Mouse (Mus musculus) intestine, embryonic 15.5 days (tissue): Measurements from ENCODE around the gene Hpf1. TPM values are rescaled to one million over a fixed set of nuclear protein-coding genes. Genes with fewer than 3 reads are reported as not detected.

Source experiments
- ATAC-seq: fragments of 200-750 bp; cut with Nextera tagmentation; 2 replicates; pipeline ENCODE4 v1.8.0; 2017; ENCODE audit warnings: moderate TSS enrichment, moderate library complexity
- H3K27ac ChIP-seq: fragments of 300-500 bp; sonication (generic); 2 replicates; pipeline ENCODE4 v1.5.1; 2015; ENCODE audit warnings: mild to moderate bottlenecking, inconsistent platforms
- H3K27me3 ChIP-seq: fragments of 300-500 bp; sonication (generic); replicated peaks from 2 replicates; pipeline ENCODE4 v1.6.1; 2015; ENCODE audit warnings: inconsistent platforms
- H3K36me3 ChIP-seq: fragments of 300-500 bp; sonication (generic); 2 replicates; pipeline ENCODE4 v1.6.1; 2015; ENCODE audit warnings: inconsistent platforms
- H3K4me1 ChIP-seq: fragments of 300-500 bp; sonication (generic); replicated peaks from 2 replicates; pipeline ENCODE4 v1.6.1; 2015; ENCODE audit warnings: inconsistent platforms
- H3K4me2 ChIP-seq: fragments of 300-500 bp; sonication (generic); replicated peaks from 2 replicates; pipeline ENCODE4 v1.6.1; 2015; ENCODE audit warnings: mild to moderate bottlenecking, inconsistent platforms
- H3K4me3 ChIP-seq: fragments of 300-500 bp; sonication (generic); replicated peaks from 2 replicates; pipeline ENCODE4 v1.5.1; 2015; ENCODE audit warnings: inconsistent platforms
- H3K9ac ChIP-seq: fragments of 300-500 bp; sonication (generic); 2 replicates; pipeline ENCODE4 v1.6.1; 2015; ENCODE audit warnings: inconsistent platforms
- H3K9me3 ChIP-seq: fragments of 300-500 bp; sonication (generic); 2 replicates; pipeline ENCODE4 v1.6.1; 2016; ENCODE audit warnings: inconsistent platforms
- WGBS: fragments of 180-500 bp; shearing (Covaris S2); methylation state at CpG from one replicate; pipeline ENCODE4 v1.1.7; 2015; 5-methylcytosine and 5-hydroxymethylcytosine counted together
- polyA plus RNA-seq: library from polyadenylated mRNA; unstranded; fragments of >200 nt; fragmentation: Nextera tagmentation; extraction: Ambion mirVana; gene quantifications from 2 replicates; pipeline ENCODE4 v1.2.1, GENCODE M21; 2015

Gene Hpf1
- 86.8 and 100 TPM in 2 replicates for polyA plus RNA-seq

DNA sequence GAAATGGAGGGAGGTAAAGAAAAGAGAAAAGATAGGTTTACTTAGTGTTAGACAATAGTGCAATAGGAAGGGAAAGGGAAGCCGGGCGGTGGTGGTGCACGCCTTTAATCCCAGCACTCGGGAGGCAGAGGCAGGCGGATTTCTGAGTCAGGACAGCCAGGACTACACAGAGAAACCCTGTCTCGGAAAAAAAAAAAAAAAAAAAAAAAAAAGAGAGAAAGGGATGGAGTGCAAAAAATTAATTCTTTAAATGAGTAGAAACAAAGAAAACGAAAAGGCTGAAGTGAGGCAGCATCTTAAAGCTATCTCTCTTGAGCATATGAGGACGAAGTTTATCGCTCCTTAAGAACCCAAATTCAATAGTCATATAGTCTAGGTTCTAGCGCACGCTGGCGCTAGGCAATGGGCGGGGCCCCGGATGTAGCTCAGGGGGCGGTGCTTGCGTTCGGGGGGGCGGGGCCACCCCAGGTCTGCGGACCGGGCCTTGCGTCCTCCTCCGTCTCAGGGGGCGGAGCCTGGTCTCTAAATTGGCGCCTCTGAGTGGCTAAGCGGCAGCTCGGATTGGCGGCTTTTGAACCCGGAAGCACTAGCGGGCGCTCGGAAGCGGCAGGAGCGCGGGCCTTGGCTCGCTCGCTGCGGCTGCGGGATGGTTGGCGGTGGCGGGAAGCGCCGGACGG, at the start of gene Hpf1:
TSS of gene Hpf1 (plus strand) at position 576 of the 677 bp plus-strand sequence.
- peak within 1 kb of the TSS; percentile 83 for H3K9ac ChIP-seq
- 5% methylated on average over 43 of the region's 43 CpGs for WGBS
- peaks cover 9% of the 10 kb centered on the region; the same call in 1 of the 2 replicates for H3K4me1 ChIP-seq
- peak within 1 kb of the TSS; percentile 87 for H3K4me3 ChIP-seq
- H3K27ac ChIP-seq = peak within 1 kb of the TSS; percentile 54; the same call in 1 of the 2 replicates
- H3K36me3 ChIP-seq = no peaks in the 10 kb centered on the region
- no peaks in the 10 kb centered on the region for H3K27me3 ChIP-seq
- ATAC-seq = peak; percentile 100
- H3K9me3 ChIP-seq = no peaks in the 10 kb centered on the region
- H3K4me2 ChIP-seq = peak within 1 kb of the TSS; percentile 62

DNA sequence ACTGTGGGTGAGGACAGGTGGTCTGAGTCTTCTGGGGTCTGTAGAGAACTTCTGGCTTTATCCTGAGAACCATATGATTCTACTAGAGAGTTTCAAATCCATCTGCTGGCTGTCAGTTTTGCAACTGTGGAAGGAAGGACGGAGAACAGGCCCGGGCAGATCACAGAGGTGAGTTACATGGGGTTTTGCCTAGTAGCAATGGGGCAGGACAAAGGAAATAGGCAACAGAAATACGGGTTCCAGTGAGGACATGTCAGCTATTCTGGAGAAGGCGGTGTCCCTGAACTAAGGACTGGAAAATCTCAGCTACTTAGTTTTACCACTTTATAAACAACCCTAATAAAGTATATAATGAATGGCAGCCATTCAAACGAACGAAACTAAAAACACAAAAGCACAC, 47.8 kb upstream of the Hpf1 start:
- no peak for ATAC-seq
- Histone ChIP-seq H3K4me2 (no peak overlapping the region), H3K27ac (no peak overlapping the region), H3K27me3 (no peaks in the 10 kb centered on the region), H3K9ac (no peak overlapping the region), H3K4me3 (no peak overlapping the region), H3K36me3 (no peaks in the 10 kb centered on the region), H3K9me3 (no peaks in the 10 kb centered on the region), H3K4me1 (no peaks in the 10 kb centered on the region)
- 67% methylated on average over 6 of the region's 6 CpGs for WGBS

DNA sequence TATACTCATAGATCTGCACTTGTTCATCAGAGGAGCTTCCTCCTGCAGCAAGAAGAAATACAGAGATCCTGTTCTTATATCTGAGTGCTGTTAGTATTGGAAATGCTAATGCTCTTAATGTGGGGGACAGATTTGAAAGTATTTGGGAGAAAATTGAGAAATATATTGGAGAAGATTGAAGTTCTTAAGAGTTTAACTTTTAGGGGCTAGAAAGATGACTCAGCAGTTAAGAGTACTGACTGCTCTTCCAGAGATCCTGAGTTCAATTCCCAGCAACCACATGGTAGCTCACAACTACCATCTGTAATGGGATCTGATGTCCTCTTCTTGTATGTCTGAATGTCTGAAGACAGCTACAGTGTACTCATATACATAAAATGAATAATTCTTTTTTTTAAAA, 32.7 kb upstream of the Hpf1 start:
- no peak for ATAC-seq
- no peak overlapping the region for H3K9ac ChIP-seq
- H3K36me3 ChIP-seq = no peaks in the 10 kb centered on the region
- no peaks in the 10 kb centered on the region for H3K27me3 ChIP-seq
- H3K4me1 ChIP-seq = no peaks in the 10 kb centered on the region
- H3K4me2 ChIP-seq = no peak overlapping the region
- no peak overlapping the region for H3K27ac ChIP-seq
- no peak overlapping the region for H3K4me3 ChIP-seq
- H3K9me3 ChIP-seq = no peaks in the 10 kb centered on the region

DNA sequence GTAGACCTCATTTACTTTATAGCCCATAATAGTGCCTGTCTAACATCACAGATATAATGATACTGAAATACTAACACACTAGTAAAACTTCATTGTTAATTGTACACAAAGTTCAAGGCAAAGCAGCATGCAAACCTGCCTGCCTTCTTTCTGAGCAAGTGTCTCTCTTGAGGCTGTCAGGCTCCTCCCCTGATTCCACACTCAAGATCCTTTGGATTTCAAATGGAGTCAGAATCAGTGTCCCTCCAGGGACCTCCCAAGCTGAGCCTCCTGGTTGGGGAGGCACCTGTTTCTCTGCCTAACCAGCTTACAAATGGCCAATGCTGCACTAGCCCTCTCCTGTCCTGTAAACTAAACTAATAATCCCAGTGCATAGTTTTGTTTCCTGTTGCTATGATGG, 32.1 kb upstream of the Hpf1 start:
- no peak overlapping the region for H3K4me3 ChIP-seq
- H3K27me3 ChIP-seq = no peaks in the 10 kb centered on the region
- H3K36me3 ChIP-seq = no peaks in the 10 kb centered on the region
- no peak overlapping the region for H3K27ac ChIP-seq
- no peaks in the 10 kb centered on the region for H3K9me3 ChIP-seq
- no peak for ATAC-seq
- H3K4me1 ChIP-seq = no peaks in the 10 kb centered on the region
- no peak overlapping the region for H3K9ac ChIP-seq
- H3K4me2 ChIP-seq = no peak overlapping the region

DNA sequence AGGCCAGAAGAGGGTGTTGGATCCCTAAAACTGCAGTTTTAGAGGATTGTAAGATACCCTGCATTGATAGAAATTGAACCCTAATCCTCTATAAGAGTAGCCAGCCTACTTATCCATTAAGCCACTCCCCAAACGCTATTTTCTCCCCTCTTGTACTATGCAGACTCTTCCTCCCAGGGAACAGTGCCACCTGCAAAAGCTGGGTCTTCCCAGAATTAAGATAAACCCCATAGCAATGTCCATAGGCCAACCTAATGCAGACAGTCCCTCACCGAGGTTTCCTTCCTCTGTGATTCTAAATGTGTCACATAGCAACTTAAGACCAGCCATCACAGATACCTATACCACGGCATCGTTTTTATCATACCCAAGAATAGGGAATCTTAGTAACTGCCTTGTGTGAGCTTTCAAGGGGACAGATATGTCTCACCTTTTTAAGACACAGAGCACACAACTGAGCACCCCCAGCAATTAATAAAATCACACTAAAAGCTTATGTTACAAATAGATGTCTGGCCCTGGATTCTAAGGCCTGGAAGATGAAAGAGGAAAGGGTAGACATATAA, 31.2 kb upstream of the Hpf1 start:
- no peak overlapping the region for H3K4me3 ChIP-seq
- H3K4me2 ChIP-seq = no peak overlapping the region
- no peaks in the 10 kb centered on the region for H3K9me3 ChIP-seq
- 67% methylated on average over 4 of the region's 4 CpGs for WGBS
- H3K36me3 ChIP-seq = no peaks in the 10 kb centered on the region
- no peak for ATAC-seq
- no peaks in the 10 kb centered on the region for H3K4me1 ChIP-seq
- no peak overlapping the region for H3K27ac ChIP-seq
- no peak overlapping the region for H3K9ac ChIP-seq
- no peaks in the 10 kb centered on the region for H3K27me3 ChIP-seq

DNA sequence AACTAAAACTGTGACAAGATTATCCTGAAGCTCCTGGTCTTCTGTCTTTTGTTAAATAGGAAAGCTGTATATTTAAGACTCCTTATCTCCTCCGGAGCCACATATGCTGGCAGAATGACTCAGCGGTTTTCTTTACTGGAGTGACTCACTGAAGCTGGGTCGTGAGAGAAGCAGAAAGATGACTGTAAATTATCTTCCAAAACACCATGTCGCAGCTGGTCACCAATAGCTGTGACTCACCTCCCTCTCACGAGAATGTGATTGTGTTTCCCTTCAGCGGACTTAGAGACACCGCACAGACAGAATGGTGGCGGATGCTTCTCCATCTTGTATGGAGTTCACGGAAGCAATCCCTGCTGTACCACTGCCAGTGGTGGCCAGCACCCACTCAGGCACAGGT, 30.6 kb upstream of the Hpf1 start:
- WGBS = 64% methylated on average over 9 of the region's 9 CpGs
- ATAC-seq = peak; percentile 70; the same call in 1 of the 2 replicates
- H3K9ac ChIP-seq = no peak overlapping the region

DNA sequence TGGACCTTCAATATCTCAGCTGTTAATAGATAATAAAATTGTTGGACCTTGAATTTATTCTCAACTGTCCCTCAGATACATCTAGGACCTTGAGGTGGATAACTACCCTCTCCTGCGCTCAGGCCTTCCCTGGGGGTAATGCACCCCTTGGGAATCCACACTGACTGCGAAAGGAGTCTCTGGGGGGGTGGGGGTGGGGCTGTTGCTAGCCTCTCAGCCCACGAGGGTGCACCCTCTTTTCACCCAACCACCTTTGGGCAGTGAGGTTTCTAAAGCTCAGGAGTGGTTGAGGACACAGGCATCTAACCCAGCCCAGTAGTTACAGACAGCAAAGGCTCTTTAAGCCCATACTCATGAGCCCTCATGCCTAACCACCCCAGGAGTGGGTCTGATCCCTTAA, 29.5 kb upstream of the Hpf1 start:
- Histone ChIP-seq H3K27ac (no peak overlapping the region), H3K9ac (no peak overlapping the region), H3K4me3 (no peak overlapping the region), H3K9me3 (no peaks in the 10 kb centered on the region), H3K4me1 (no peaks in the 10 kb centered on the region), H3K36me3 (no peaks in the 10 kb centered on the region), H3K27me3 (no peaks in the 10 kb centered on the region), H3K4me2 (no peak overlapping the region)
- WGBS = 72% methylated on average over 3 of the region's 3 CpGs
- no peak for ATAC-seq

More for the DNA sequence above, 30.6 kb upstream of the Hpf1 start:
- no peaks in the 10 kb centered on the region for H3K4me1 ChIP-seq
- H3K9me3 ChIP-seq = no peaks in the 10 kb centered on the region
- no peak overlapping the region for H3K4me3 ChIP-seq
- H3K36me3 ChIP-seq = no peaks in the 10 kb centered on the region
- no peak overlapping the region for H3K27ac ChIP-seq
- H3K27me3 ChIP-seq = no peaks in the 10 kb centered on the region
- no peak overlapping the region for H3K4me2 ChIP-seq

DNA sequence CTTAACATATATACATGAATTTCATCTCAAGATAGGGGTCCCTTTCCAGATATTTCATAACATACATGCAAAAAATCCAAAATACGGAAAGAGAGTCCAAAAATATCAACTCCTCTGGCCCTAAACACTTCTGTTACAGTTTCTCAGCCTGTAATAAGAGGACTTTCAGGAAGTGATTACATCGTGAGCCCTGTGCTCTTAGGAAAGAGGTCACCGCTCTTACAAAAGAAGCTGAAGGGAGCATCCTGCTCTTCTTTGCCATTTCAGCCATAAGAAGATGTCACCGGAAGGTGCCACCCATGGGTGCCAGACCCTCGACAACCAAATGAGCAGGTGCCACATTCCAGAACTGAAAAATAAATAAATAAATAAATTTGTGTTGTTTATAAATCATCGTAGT, 28.4 kb upstream of the Hpf1 start:
- no peak overlapping the region for H3K4me2 ChIP-seq
- no peaks in the 10 kb centered on the region for H3K9me3 ChIP-seq
- H3K27me3 ChIP-seq = no peaks in the 10 kb centered on the region
- no peak overlapping the region for H3K9ac ChIP-seq
- no peak for ATAC-seq
- H3K27ac ChIP-seq = no peak overlapping the region
- H3K36me3 ChIP-seq = no peaks in the 10 kb centered on the region
- WGBS = 86% methylated on average over 6 of the region's 6 CpGs
- no peak overlapping the region for H3K4me3 ChIP-seq
- H3K4me1 ChIP-seq = no peaks in the 10 kb centered on the region

DNA sequence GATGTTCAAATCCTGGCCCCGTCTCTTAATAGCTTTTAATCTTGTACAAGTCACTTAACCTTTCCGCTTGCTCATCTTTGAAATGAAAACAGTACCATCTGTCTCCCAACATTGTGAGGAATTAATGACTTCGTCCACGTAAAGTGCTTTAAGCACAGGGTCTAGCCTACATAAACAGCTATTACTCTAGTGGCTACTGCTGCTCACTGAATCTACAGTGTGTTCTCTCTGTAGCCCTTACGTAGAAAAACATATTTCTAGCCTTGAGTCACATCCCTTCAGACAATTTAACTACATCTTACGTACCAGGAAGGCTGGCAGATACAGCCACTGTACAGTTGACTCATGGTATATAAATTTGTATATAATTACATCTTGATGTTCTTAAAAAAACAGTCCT, 25.3 kb upstream of the Hpf1 start:
- Histone ChIP-seq H3K4me1 (no peaks in the 10 kb centered on the region), H3K36me3 (no peaks in the 10 kb centered on the region), H3K27ac (no peak overlapping the region), H3K9ac (no peak overlapping the region), H3K4me3 (no peak overlapping the region), H3K27me3 (no peaks in the 10 kb centered on the region), H3K4me2 (no peak overlapping the region), H3K9me3 (no peaks in the 10 kb centered on the region)
- 65% methylated on average over 6 of the region's 6 CpGs for WGBS
- ATAC-seq = no peak

DNA sequence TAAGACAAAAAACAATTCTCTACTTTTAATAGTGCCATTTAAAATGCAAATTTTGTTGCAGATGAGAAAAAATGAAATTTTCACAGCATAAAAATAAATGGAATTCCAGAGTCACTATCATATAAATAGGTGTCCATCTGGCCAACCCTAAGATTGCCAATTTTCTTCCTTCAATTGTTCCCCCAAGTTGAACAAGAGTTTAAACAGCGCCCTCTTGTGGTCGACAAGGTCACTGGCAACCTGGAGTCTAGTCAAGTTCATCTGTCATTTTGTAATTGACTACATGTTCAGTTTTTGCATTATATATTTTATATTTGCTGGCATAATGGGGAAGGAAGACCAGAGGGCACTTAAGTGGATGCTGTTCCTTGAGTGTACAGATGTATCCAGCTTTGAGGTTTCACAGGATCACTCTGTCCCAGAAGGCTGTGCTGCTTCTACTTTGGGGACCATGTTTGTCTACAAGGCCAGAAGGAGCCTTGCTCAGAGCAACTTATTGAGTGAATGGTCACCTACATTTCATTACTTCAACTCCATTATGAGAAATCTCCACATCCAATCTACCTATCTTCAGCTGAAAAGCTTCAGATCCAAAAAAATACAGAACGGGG, 24.6 kb upstream of the Hpf1 start:
- Histone ChIP-seq H3K9me3 (no peaks in the 10 kb centered on the region), H3K4me2 (no peak overlapping the region), H3K27me3 (no peaks in the 10 kb centered on the region), H3K4me1 (no peaks in the 10 kb centered on the region), H3K36me3 (no peaks in the 10 kb centered on the region), H3K27ac (no peak overlapping the region), H3K9ac (no peak overlapping the region), H3K4me3 (no peak overlapping the region)
- WGBS = 34% methylated on average over 3 of the region's 3 CpGs
- ATAC-seq = no peak

DNA sequence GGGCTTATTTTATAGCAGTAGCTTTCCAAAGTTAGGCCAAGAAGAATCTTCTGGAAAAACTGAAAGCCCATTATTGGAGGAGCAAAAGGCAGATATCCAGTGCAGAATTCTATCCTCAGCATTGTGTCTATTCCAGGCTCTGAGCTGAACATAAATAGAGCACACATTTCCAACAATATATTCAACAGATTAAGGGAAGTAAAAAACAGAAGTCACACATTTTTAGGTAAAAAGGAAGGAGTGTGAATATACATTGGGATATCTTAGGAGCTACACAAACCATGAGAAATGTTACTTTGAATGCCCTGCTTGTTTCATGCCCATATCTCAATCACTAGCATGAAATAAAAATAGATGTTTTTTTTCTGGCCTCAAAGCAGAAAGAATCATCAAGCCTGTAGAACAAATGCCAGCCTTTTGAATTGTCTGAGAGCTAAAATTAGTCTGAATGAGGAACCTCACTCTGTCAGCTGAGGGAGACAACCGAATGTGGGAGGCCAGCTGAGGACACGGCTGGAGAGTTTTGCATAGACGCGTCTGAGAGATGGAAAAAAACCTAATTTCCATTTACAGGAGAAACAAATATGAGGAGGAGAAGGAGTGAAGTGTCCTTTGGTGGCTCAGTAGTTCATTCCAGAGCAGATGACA, 22.6 kb upstream of the Hpf1 start:
- ATAC-seq = no peak
- 87% methylated on average over 4 of the region's 4 CpGs for WGBS
- no peaks in the 10 kb centered on the region for H3K4me1 ChIP-seq
- H3K27me3 ChIP-seq = no peaks in the 10 kb centered on the region
- H3K4me2 ChIP-seq = no peak overlapping the region
- H3K9me3 ChIP-seq = no peaks in the 10 kb centered on the region
- H3K9ac ChIP-seq = no peak overlapping the region
- H3K36me3 ChIP-seq = no peaks in the 10 kb centered on the region
- no peak overlapping the region for H3K4me3 ChIP-seq
- H3K27ac ChIP-seq = no peak overlapping the region

DNA sequence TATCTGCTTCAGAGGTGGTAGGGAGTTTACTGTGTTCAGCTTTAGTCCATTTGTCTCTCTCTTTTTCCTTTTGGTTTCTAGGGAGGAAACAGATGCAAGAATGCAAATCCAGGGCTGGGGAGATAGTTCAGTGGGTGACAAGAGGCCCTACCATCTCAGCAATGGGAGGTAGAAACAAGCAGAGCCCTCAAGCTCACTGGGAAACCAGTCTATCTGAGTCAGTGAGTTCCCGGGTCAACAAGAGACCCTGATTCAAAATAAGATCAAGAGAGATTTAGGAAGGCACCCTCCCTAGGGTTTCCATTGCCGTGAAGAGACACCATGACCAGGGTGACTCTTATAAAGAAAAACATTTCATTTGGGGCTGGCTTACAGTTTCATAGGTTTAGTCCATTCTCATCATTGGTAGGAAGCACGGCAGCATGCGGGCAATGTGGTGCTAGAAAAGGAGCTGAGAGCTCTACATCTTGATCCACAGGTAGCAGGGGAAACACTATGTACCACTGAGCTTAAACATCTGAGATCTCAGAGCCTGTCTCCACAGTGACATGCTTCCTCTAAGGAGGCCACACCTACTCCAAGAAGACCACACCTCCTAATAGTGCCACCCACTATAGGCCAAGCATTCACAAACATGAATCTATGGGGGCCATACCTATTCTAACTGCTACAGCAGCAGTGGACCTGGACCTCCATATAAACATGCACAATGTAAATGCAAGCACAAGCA, 21.8 kb upstream of the Hpf1 start:
- H3K36me3 ChIP-seq = no peaks in the 10 kb centered on the region
- WGBS = 85% methylated on average over 4 of the region's 4 CpGs
- ATAC-seq = no peak
- no peak overlapping the region for H3K4me2 ChIP-seq
- H3K4me3 ChIP-seq = no peak overlapping the region
- H3K9me3 ChIP-seq = no peaks in the 10 kb centered on the region
- no peaks in the 10 kb centered on the region for H3K27me3 ChIP-seq
- H3K9ac ChIP-seq = no peak overlapping the region
- no peak overlapping the region for H3K27ac ChIP-seq
- no peaks in the 10 kb centered on the region for H3K4me1 ChIP-seq
